18 mouse cellular contexts compared by ENCODE assay signal in genomic region chr10:13171461-13171860, GRCm38 (mm10). TPM values are rescaled to one million over a fixed set of nuclear protein-coding genes. Genes with fewer than 3 reads are reported as not detected.
A peak's percentile ranks its signal among the peaks of the same experiment; 100 is the strongest.
DNase-seq lines count a peak whose midpoint lies in the region; ATAC-seq lines count a peak whose summit lies in the region.
"Had no signal": no experiment of that assay in that cellular context is flagged by ENCODE, and none has a peak within 500 bp of the region (broad histone marks: within the 10 kb centered on the region; RNA-seq: fewer than 3 reads in every experiment).

No protein-coding gene starts in this region.

- H3K4me2 ChIP-seq in hindbrain, embryonic 12.5 days (replicated peaks): no peak overlapping the region
- H3K4me2 ChIP-seq in midbrain, embryonic 14.5 days (ENCODE audit: low read length): no peak overlapping the region
- no peak overlapping the region for H3K4me2 ChIP-seq in midbrain, embryonic 11.5 days
- H3K4me2 ChIP-seq in forebrain, embryonic 15.5 days (replicated peaks): no peak overlapping the region
- no peak overlapping the region for H3K4me2 ChIP-seq in neural tube, embryonic 15.5 days
- H3K4me2 ChIP-seq in midbrain, embryonic 13.5 days (replicated peaks): no peak overlapping the region
- H3K4me2 ChIP-seq: liver, embryonic 13.5 days; midbrain, embryonic 12.5 days had no signal

- H3K27me3 ChIP-seq in hindbrain, embryonic 10.5 days (ENCODE audit: insufficient read depth, poor library complexity, severe bottlenecking): no peaks in the 10 kb centered on the region
- H3K27me3 ChIP-seq in hindbrain, embryonic 12.5 days: no peaks in the 10 kb centered on the region
- no peaks in the 10 kb centered on the region for H3K27me3 ChIP-seq in midbrain, embryonic 14.5 days (ENCODE audit: control insufficient read depth, insufficient read depth, low read length)
- no peaks in the 10 kb centered on the region for H3K27me3 ChIP-seq in midbrain, embryonic 11.5 days (ENCODE audit: control insufficient read depth, insufficient read depth, low read length)
- no peaks in the 10 kb centered on the region for H3K27me3 ChIP-seq in forebrain, embryonic 15.5 days
- H3K27me3 ChIP-seq in neural tube, embryonic 15.5 days (replicated peaks): no peaks in the 10 kb centered on the region
- no peaks in the 10 kb centered on the region for H3K27me3 ChIP-seq in midbrain, embryonic 13.5 days
- H3K27me3 ChIP-seq: liver, embryonic 13.5 days; midbrain, embryonic 12.5 days had no signal

- no peaks in the 10 kb centered on the region for H3K9me3 ChIP-seq in hindbrain, embryonic 10.5 days
- no peaks in the 10 kb centered on the region for H3K9me3 ChIP-seq in hindbrain, embryonic 12.5 days (replicated peaks)
- no peaks in the 10 kb centered on the region for H3K9me3 ChIP-seq in midbrain, embryonic 14.5 days (ENCODE audit: control insufficient read depth, low read length)
- H3K9me3 ChIP-seq in midbrain, embryonic 11.5 days (ENCODE audit: control insufficient read depth, low read length): no peaks in the 10 kb centered on the region
- no peaks in the 10 kb centered on the region for H3K9me3 ChIP-seq in forebrain, embryonic 15.5 days
- no peaks in the 10 kb centered on the region for H3K9me3 ChIP-seq in neural tube, embryonic 15.5 days (replicated peaks)
- no peaks in the 10 kb centered on the region for H3K9me3 ChIP-seq in midbrain, embryonic 13.5 days
- H3K9me3 ChIP-seq: liver, embryonic 13.5 days; midbrain, embryonic 12.5 days had no signal

- H3K4me1 ChIP-seq in hindbrain, embryonic 10.5 days (replicated peaks): peaks cover 17% of the 10 kb centered on the region
- H3K4me1 ChIP-seq in hindbrain, embryonic 12.5 days: peaks cover 8% of the 10 kb centered on the region
- no peaks in the 10 kb centered on the region for H3K4me1 ChIP-seq in midbrain, embryonic 14.5 days (ENCODE audit: control insufficient read depth, insufficient read depth, low read length)
- H3K4me1 ChIP-seq in midbrain, embryonic 11.5 days (ENCODE audit: control insufficient read depth, insufficient read depth, low read length): no peaks in the 10 kb centered on the region
- H3K4me1 ChIP-seq in forebrain, embryonic 15.5 days: peaks cover 28% of the 10 kb centered on the region
- H3K4me1 ChIP-seq in neural tube, embryonic 15.5 days: peaks cover 3% of the 10 kb centered on the region; the same call in 1 of the 2 replicates
- H3K4me1 ChIP-seq in midbrain, embryonic 13.5 days (replicated peaks): peaks cover 20% of the 10 kb centered on the region
- H3K4me1 ChIP-seq: liver, embryonic 13.5 days had no signal

- no peak for DNase-seq in hindbrain, embryonic 10.5 days (ENCODE audit: low spot score)
- no peak for DNase-seq in midbrain, embryonic 14.5 days
- DNase-seq in midbrain, embryonic 11.5 days (ENCODE audit: low spot score, missing footprints): no peak
- no peak for DNase-seq in cerebellum, adult 9-10 months
- DNase-seq: cerebellum, adult 18-20 months; liver, embryonic 13.5 days; thymus, adult 18-20 months had no signal

- H3K36me3 ChIP-seq in hindbrain, embryonic 10.5 days: peaks cover 10% of the 10 kb centered on the region
- peaks cover 6% of the 10 kb centered on the region; the same call in 1 of the 2 replicates for H3K36me3 ChIP-seq in hindbrain, embryonic 12.5 days
- H3K36me3 ChIP-seq in midbrain, embryonic 14.5 days (ENCODE audit: control insufficient read depth, insufficient read depth, low read length): peaks cover 4% of the 10 kb centered on the region
- H3K36me3 ChIP-seq in midbrain, embryonic 11.5 days (ENCODE audit: control insufficient read depth, insufficient read depth, low read length): no peaks in the 10 kb centered on the region
- no peaks in the 10 kb centered on the region; the same call in 1 of the 2 replicates for H3K36me3 ChIP-seq in forebrain, embryonic 15.5 days
- H3K36me3 ChIP-seq in neural tube, embryonic 15.5 days: no peaks in the 10 kb centered on the region
- H3K36me3 ChIP-seq in midbrain, embryonic 13.5 days: peaks cover 6% of the 10 kb centered on the region

- H3K27ac ChIP-seq in hindbrain, embryonic 10.5 days: peak overlapping the region; percentile 6; the same call in 1 of the 2 replicates
- no peak overlapping the region for H3K27ac ChIP-seq in hindbrain, embryonic 12.5 days
- no peak overlapping the region for H3K27ac ChIP-seq in midbrain, embryonic 14.5 days (replicated peaks; ENCODE audit: low read depth, low read length)
- no peak overlapping the region for H3K27ac ChIP-seq in midbrain, embryonic 11.5 days (ENCODE audit: low read depth, low read length)
- peak overlapping the region; percentile 65 for H3K27ac ChIP-seq in forebrain, embryonic 15.5 days (replicated peaks)
- H3K27ac ChIP-seq in neural tube, embryonic 15.5 days (replicated peaks): no peak overlapping the region; the same call in 1 of the 2 replicates
- H3K27ac ChIP-seq in midbrain, embryonic 13.5 days: no peak overlapping the region
- H3K27ac ChIP-seq: midbrain, embryonic 12.5 days had no signal

- ATAC-seq in hindbrain, embryonic 12.5 days (ENCODE audit: low FRiP score): no peak
- 0 out of 2 replicates have a peak, but pooled peaks have one; percentile 15 for ATAC-seq in midbrain, embryonic 14.5 days (ENCODE audit: low FRiP score, low TSS enrichment)
- no peak for ATAC-seq in midbrain, embryonic 11.5 days (ENCODE audit: low FRiP score)
- 0 out of 2 replicates have a peak, but pooled peaks have one; percentile 14 for ATAC-seq in forebrain, embryonic 15.5 days (replicated peaks)
- ATAC-seq in neural tube, embryonic 15.5 days (ENCODE audit: low FRiP score): peak; percentile 32
- no peak for ATAC-seq in midbrain, embryonic 13.5 days
- ATAC-seq: activated CD4-positive, CD25-positive, alpha-beta regulatory T cell, adult 4 months; CD4-positive, CD25-positive, alpha-beta regulatory T cell, adult 4 months; inflammation-experienced regulatory T-cells, adult 6 months had no signal

- 64% methylated on average over 2 of the region's 2 CpGs for WGBS in hindbrain, embryonic 10.5 days
- 67% methylated on average over 2 of the region's 2 CpGs for WGBS in hindbrain, embryonic 12.5 days
- WGBS in midbrain, embryonic 14.5 days: 67% methylated on average over 2 of the region's 2 CpGs
- WGBS in midbrain, embryonic 11.5 days: 73% methylated on average over 2 of the region's 2 CpGs
- 61% methylated on average over 2 of the region's 2 CpGs for WGBS in forebrain, embryonic 15.5 days
- 64% methylated on average over 2 of the region's 2 CpGs for WGBS in neural tube, embryonic 15.5 days
- WGBS in midbrain, embryonic 13.5 days: 68% methylated on average over 2 of the region's 2 CpGs

- no peak overlapping the region for H3K4me3 ChIP-seq in hindbrain, embryonic 10.5 days
- no peak overlapping the region for H3K4me3 ChIP-seq in hindbrain, embryonic 12.5 days
- H3K4me3 ChIP-seq in midbrain, embryonic 14.5 days (replicated peaks; ENCODE audit: low read depth, low read length): no peak overlapping the region
- no peak overlapping the region for H3K4me3 ChIP-seq in midbrain, embryonic 11.5 days (ENCODE audit: low read depth, low read length)
- no peak overlapping the region for H3K4me3 ChIP-seq in forebrain, embryonic 15.5 days
- no peak overlapping the region for H3K4me3 ChIP-seq in neural tube, embryonic 15.5 days (replicated peaks)
- no peak overlapping the region for H3K4me3 ChIP-seq in midbrain, embryonic 13.5 days (replicated peaks)
- H3K4me3 ChIP-seq: liver, embryonic 13.5 days; midbrain, embryonic 12.5 days had no signal

- no peak overlapping the region for H3K9ac ChIP-seq in hindbrain, embryonic 12.5 days
- H3K9ac ChIP-seq in midbrain, embryonic 14.5 days (replicated peaks; ENCODE audit: low read length): no peak overlapping the region
- no peak overlapping the region for H3K9ac ChIP-seq in midbrain, embryonic 11.5 days (ENCODE audit: low read length)
- H3K9ac ChIP-seq in forebrain, embryonic 15.5 days (replicated peaks): no peak overlapping the region
- no peak overlapping the region for H3K9ac ChIP-seq in neural tube, embryonic 15.5 days (replicated peaks)
- H3K9ac ChIP-seq in midbrain, embryonic 13.5 days (replicated peaks): no peak overlapping the region
- H3K9ac ChIP-seq: liver, embryonic 13.5 days; midbrain, embryonic 12.5 days had no signal

RNA-seq across cellular contexts. Expression of gene Zc2hc1b, which starts 6.4 kb away (rescaled TPM):
- polyA plus RNA-seq in hindbrain, embryonic 10.5 days (2016; fragmentation: Nextera tagmentation; extraction: Ambion mirVana): not detected in 2 replicates
- not detected in 2 replicates for polyA plus RNA-seq in hindbrain, embryonic 12.5 days (2016; fragmentation: Nextera tagmentation; extraction: Ambion mirVana)
- polyA plus RNA-seq in midbrain, embryonic 14.5 days (2014; fragmentation: Nextera tagmentation; extraction: Ambion mirVana): not detected in 2 replicates
- polyA plus RNA-seq in midbrain, embryonic 11.5 days (2014; fragmentation: Nextera tagmentation; extraction: Ambion mirVana): not detected in 2 replicates
- polyA plus RNA-seq in forebrain, embryonic 15.5 days (2015; fragmentation: Nextera tagmentation; extraction: Ambion mirVana): not detected in 2 replicates
- not detected in 2 replicates for polyA plus RNA-seq in neural tube, embryonic 15.5 days (2015; fragmentation: Nextera tagmentation; extraction: Ambion mirVana)
- polyA plus RNA-seq in midbrain, embryonic 13.5 days (2015; fragmentation: Nextera tagmentation; extraction: Ambion mirVana): not detected in 2 replicates
- polyA plus RNA-seq: activated CD4-positive, CD25-positive, alpha-beta regulatory T cell, adult 4 months; CD4-positive, CD25-positive, alpha-beta regulatory T cell, adult 4 months; gonadal fat pad, adult 2 months; inflammation-experienced regulatory T-cells, adult 6 months; large intestine, adult 2 months; liver, embryonic 13.5 days; midbrain, embryonic 12.5 days; neural tube, embryonic 11.5 days had no signal

RNA-seq across cellular contexts. Expression of gene Ltv1, which starts 21.5 kb away (rescaled TPM):
- polyA plus RNA-seq in hindbrain, embryonic 10.5 days (2016; fragmentation: Nextera tagmentation; extraction: Ambion mirVana): 56.2 and 66.4 TPM in 2 replicates
- 47.1 and 48.0 TPM in 2 replicates for polyA plus RNA-seq in hindbrain, embryonic 12.5 days (2016; fragmentation: Nextera tagmentation; extraction: Ambion mirVana)
- polyA plus RNA-seq in midbrain, embryonic 14.5 days (2014; fragmentation: Nextera tagmentation; extraction: Ambion mirVana): 26.4 and 39.3 TPM in 2 replicates
- polyA plus RNA-seq in midbrain, embryonic 11.5 days (2014; fragmentation: Nextera tagmentation; extraction: Ambion mirVana): 77.6 and 83.1 TPM in 2 replicates
- polyA plus RNA-seq in forebrain, embryonic 15.5 days (2015; fragmentation: Nextera tagmentation; extraction: Ambion mirVana): 32.6 and 37.8 TPM in 2 replicates
- 32.5 and 42.3 TPM in 2 replicates for polyA plus RNA-seq in neural tube, embryonic 15.5 days (2015; fragmentation: Nextera tagmentation; extraction: Ambion mirVana)
- 38.0 and 46.7 TPM in 2 replicates for polyA plus RNA-seq in midbrain, embryonic 13.5 days (2015; fragmentation: Nextera tagmentation; extraction: Ambion mirVana)

Comparison
In these comparisons a context has a peak if more than half of its experiments do, and no peak if none do; other contexts are left out.
1. H3K27ac ChIP-seq: peak in hindbrain, embryonic 10.5 days (single experiment) and forebrain, embryonic 15.5 days (single experiment); none in hindbrain, embryonic 12.5 days (single experiment), midbrain, embryonic 14.5 days (single experiment), midbrain, embryonic 11.5 days (single experiment), neural tube, embryonic 15.5 days (single experiment) and midbrain, embryonic 13.5 days (single experiment).
2. ATAC-seq: peak in midbrain, embryonic 14.5 days (single experiment), forebrain, embryonic 15.5 days (single experiment) and neural tube, embryonic 15.5 days (single experiment); none in hindbrain, embryonic 12.5 days (single experiment), midbrain, embryonic 11.5 days (single experiment) and midbrain, embryonic 13.5 days (single experiment).